Mouse (Mus musculus) heart, adult 2 months (tissue): Measurements from ENCODE around the gene Thegl.

Source experiments
- CTCF ChIP-seq: fragments of 200-600 bp; IDR thresholded peaks from 2 replicates; pipeline ENCODE4 v1.8.1; 2022; ENCODE audit warnings: antibody characterized with exemption, mild to moderate bottlenecking, moderate library complexity
- EP300 ChIP-seq: fragments of 200-500 bp; IDR thresholded peaks from 2 replicates; pipeline ENCODE4 v1.6.1; 2011; ENCODE audit warnings: low read depth, low read length, control low read depth; ENCODE audit not compliant: insufficient read depth

- TF ChIP-seq CTCF (peak; percentile 79), EP300 (no peak)
These were observed 13.9 kb downstream of the Thegl start for GRCm38 (mm10) chr5:77029735-77030134.
